Mouse (Mus musculus): ENCODE results near the gene Auts2. TPM values are rescaled to one million over a fixed set of nuclear protein-coding genes. Genes with fewer than 3 reads are reported as not detected.

Gene Auts2
- total and polyA plus RNA-seq, 2 experiments from 2014 or later = 35.2 to 57.5 TPM

DNA sequence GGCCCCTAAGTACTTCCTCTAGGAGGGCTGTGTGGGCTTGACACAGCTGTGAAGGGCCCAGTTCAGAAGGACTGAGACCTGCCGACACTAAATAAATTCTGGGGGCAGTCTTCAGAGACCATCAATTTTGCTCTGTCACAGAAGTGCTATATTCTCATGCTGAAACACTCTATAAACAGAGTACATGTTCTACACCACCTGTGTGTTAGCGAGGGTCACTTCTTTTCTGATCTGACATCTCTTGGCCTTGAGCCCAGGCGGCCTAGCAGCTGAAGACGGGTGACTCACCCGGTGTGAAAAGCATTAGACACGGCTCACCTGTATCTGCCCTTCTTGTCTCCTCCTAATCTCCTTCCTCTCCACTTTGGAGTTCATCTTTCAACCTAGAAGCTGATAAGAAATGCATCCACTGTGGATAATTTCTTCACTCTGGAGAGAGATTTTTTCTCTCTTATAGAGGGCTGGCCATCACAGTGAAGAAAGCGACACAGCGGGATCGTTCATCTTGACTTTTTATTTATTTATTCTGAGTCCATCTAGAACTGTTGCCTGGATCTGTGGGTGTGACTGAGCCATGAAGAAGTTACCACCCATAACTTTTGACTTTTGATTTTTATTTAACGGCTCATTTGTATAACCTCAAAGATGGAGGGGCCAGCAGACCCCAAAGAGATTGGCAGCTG, 469.3 kb downstream of the Auts2 start:
- Histone ChIP-seq H3K4me3 (ENCODE audit: low read depth, low read length) (no peak overlapping the region), H3K9ac (replicated peaks; ENCODE audit: low read length, poor library complexity, severe bottlenecking) (no peak overlapping the region), H3K4me1 (ENCODE audit: insufficient read depth, low read length) (peaks cover 10% of the 10 kb centered on the region; the same call in 1 of the 2 replicates), H3K4me2 (ENCODE audit: low read depth, low read length, poor library complexity, severe bottlenecking) (peak overlapping the region; percentile 29), H3K9me3 (ENCODE audit: low read length) (no peaks in the 10 kb centered on the region), H3K27ac (ENCODE audit: low read depth, low read length) (0 out of 2 replicates have a peak overlapping the region, but pooled peaks have one; percentile 38), H3K27me3 (ENCODE audit: insufficient read depth, low read length) (no peaks in the 10 kb centered on the region), H3K36me3 (ENCODE audit: insufficient read depth, low read length) (no peaks in the 10 kb centered on the region)
- WGBS = 18% methylated on average over 10 of the region's 10 CpGs
- no peak for TF ChIP-seq CTCF (IDR thresholded peaks at IDR 0.05)
- DNase-seq (ENCODE audit: low spot score) (peak; percentile 60), ATAC-seq (ENCODE audit: low FRiP score) (no peak)

DNA sequence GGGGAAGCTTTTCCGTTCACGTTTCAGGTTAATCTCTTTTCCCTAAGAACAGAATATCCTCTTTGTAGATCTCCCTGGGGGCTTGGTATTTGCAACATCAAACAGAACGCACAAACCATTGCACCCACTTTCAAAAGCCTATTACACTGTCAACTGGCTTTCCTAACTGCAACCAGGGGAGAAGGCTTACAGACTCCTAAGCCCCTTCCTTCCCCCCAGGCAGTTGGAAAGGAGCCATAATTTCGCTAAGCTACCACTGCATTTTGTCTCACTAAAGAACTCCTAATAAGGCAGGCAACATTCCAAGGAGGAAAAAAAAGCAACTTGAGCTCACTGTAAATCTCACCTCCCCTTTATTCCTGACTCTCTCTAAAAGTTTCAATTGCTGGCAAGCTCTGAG, 470.8 kb downstream of the Auts2 start:
- no peaks in the 10 kb centered on the region for H3K27me3 ChIP-seq (ENCODE audit: insufficient read depth, low read length)
- no peak for TF ChIP-seq CTCF (IDR thresholded peaks at IDR 0.05)
- WGBS = 19% methylated on average over 4 of the region's 4 CpGs
- ATAC-seq (ENCODE audit: low FRiP score) = no peak
- H3K36me3 ChIP-seq (ENCODE audit: insufficient read depth, low read length) = no peaks in the 10 kb centered on the region
- peak; percentile 38 for DNase-seq (ENCODE audit: low spot score)
- H3K4me3 ChIP-seq (ENCODE audit: low read depth, low read length) = no peak overlapping the region
- no peaks in the 10 kb centered on the region for H3K9me3 ChIP-seq (ENCODE audit: low read length)
- peaks cover 10% of the 10 kb centered on the region; the same call in 1 of the 2 replicates for H3K4me1 ChIP-seq (ENCODE audit: insufficient read depth, low read length)
- no peak overlapping the region for H3K9ac ChIP-seq (replicated peaks; ENCODE audit: low read length, poor library complexity, severe bottlenecking)
- H3K27ac ChIP-seq (ENCODE audit: low read depth, low read length) = no peak overlapping the region
- no peak overlapping the region for H3K4me2 ChIP-seq (ENCODE audit: low read depth, low read length, poor library complexity, severe bottlenecking)

DNA sequence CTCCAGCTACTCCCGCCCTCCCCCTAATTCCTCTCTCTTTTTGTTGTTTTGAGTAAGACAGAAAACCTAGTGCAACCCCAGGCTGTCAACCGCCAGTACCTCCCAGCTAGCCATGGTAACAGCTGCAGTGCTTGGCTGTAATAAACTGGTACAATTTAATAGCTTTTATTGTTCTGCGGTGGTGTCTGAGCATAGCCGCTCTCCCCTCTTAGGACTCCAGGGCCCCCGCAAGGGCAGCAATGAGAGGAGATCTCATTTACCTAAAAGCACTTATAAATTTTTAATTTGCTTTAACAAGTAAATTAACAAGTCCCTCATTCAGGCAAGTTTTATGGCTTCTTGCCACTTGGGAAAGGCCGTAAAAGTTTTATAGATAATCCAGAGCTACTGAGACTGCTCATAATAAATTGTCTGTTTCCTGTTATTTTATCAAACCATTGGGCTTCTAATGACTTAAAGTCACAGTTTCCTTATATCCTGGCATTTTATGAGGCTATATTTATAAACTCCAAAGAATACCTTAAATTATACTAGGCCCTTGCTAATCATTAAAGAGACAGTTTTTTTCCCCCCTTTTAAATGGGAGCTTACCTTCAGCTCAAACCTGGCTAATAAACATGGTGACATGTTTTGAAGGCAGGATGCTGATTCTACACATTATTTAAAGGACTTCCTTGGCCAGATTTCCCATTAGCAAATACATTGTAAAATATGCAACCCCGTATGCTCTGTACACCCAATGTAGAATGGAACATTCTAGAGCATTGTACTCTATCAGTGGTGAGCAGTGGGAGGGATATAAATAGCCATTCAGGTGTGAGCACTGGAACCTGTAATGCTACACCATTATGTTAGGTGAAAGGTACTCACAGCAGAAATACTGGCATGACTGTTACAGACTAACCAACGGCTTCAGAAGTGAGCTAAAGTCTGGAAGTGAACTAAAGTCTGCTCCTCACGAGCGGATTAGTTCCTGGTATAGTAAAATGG, 475.1 kb downstream of the Auts2 start:
- 68% methylated on average over 10 of the region's 10 CpGs for WGBS
- H3K4me3 ChIP-seq (ENCODE audit: low read depth, low read length) = no peak overlapping the region
- no peaks in the 10 kb centered on the region for H3K9me3 ChIP-seq (ENCODE audit: low read length)
- H3K4me2 ChIP-seq (ENCODE audit: low read depth, low read length, poor library complexity, severe bottlenecking) = no peak overlapping the region
- no peaks in the 10 kb centered on the region for H3K27me3 ChIP-seq (ENCODE audit: insufficient read depth, low read length)
- peaks cover under 1% of the 10 kb centered on the region; the same call in 1 of the 2 replicates for H3K4me1 ChIP-seq (ENCODE audit: insufficient read depth, low read length)
- no peak for ATAC-seq (ENCODE audit: low FRiP score)
- no peaks in the 10 kb centered on the region for H3K36me3 ChIP-seq (ENCODE audit: insufficient read depth, low read length)
- peak; percentile 34 for DNase-seq (ENCODE audit: low spot score)
- TF ChIP-seq CTCF (IDR thresholded peaks at IDR 0.05) = no peak
- H3K9ac ChIP-seq (replicated peaks; ENCODE audit: low read length, poor library complexity, severe bottlenecking) = no peak overlapping the region
- H3K27ac ChIP-seq (ENCODE audit: low read depth, low read length) = no peak overlapping the region

DNA sequence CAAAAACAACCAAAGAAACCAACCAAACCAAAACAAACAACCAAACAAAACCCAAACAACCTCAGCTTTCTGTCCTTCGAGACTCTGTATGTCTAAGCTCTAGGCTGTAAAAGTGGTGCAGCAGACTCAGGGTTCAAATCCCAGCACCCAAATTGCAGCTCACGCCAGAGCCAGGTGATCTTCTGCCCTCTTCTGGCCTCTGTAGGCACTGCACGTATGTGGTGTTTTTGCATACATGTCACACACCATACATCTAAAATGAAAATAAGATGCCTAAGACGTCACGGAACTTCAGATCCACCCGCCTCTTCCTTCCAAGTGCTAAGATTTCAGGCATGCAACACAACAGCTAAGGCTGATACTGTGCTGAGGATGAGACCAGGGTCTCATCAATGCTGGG, 483.0 kb downstream of the Auts2 start:
- ATAC-seq (ENCODE audit: low FRiP score) = no peak
- 93% methylated on average over 6 of the region's 6 CpGs for WGBS
- peak; percentile 50 for TF ChIP-seq CTCF (IDR thresholded peaks at IDR 0.05)

DNA sequence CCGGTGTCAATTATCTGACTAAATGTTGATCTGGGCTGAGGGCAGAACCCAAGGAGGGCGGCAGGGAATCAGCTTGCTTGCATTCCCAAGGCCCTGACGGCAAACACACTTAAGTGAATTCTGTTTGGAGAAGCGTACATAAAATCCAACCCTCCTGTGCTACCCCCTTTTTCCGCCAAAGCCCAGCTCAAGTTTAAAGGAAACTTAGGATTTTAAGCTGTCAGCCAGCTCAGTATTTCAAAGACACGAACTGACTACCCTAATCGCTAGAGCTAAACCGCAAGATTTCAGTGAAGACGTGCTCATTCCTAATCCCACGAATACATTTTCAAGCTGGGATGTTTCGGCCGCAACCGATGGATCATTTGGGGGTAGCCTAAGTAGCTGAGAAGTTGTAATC, 490.5 kb downstream of the Auts2 start:
- no peak for ATAC-seq (ENCODE audit: low FRiP score)
- DNase-seq (ENCODE audit: low spot score) = no peak
- H3K9ac ChIP-seq (replicated peaks; ENCODE audit: low read length, poor library complexity, severe bottlenecking) = no peak overlapping the region
- H3K9me3 ChIP-seq (ENCODE audit: low read length) = no peaks in the 10 kb centered on the region
- H3K36me3 ChIP-seq (ENCODE audit: insufficient read depth, low read length) = no peaks in the 10 kb centered on the region
- no peak overlapping the region for H3K4me2 ChIP-seq (ENCODE audit: low read depth, low read length, poor library complexity, severe bottlenecking)
- TF ChIP-seq CTCF (IDR thresholded peaks at IDR 0.05) = no peak
- no peaks in the 10 kb centered on the region for H3K4me1 ChIP-seq (ENCODE audit: insufficient read depth, low read length)
- no peak overlapping the region for H3K27ac ChIP-seq (ENCODE audit: low read depth, low read length)
- 53% methylated on average over 13 of the region's 13 CpGs for WGBS
- no peaks in the 10 kb centered on the region for H3K27me3 ChIP-seq (ENCODE audit: insufficient read depth, low read length)
- no peak overlapping the region for H3K4me3 ChIP-seq (ENCODE audit: low read depth, low read length)

More for the DNA sequence above, 483.0 kb downstream of the Auts2 start:
- no peaks in the 10 kb centered on the region for H3K27me3 ChIP-seq (ENCODE audit: insufficient read depth, low read length)
- no peak overlapping the region for H3K9ac ChIP-seq (replicated peaks; ENCODE audit: low read length, poor library complexity, severe bottlenecking)
- no peak overlapping the region for H3K27ac ChIP-seq (ENCODE audit: low read depth, low read length)
- H3K4me2 ChIP-seq (ENCODE audit: low read depth, low read length, poor library complexity, severe bottlenecking) = no peak overlapping the region
- H3K36me3 ChIP-seq (ENCODE audit: insufficient read depth, low read length) = no peaks in the 10 kb centered on the region
- no peak for DNase-seq (ENCODE audit: low spot score)
- no peak overlapping the region for H3K4me3 ChIP-seq (ENCODE audit: low read depth, low read length)
- H3K9me3 ChIP-seq (ENCODE audit: low read length) = no peaks in the 10 kb centered on the region
- H3K4me1 ChIP-seq (ENCODE audit: insufficient read depth, low read length) = no peaks in the 10 kb centered on the region

DNA sequence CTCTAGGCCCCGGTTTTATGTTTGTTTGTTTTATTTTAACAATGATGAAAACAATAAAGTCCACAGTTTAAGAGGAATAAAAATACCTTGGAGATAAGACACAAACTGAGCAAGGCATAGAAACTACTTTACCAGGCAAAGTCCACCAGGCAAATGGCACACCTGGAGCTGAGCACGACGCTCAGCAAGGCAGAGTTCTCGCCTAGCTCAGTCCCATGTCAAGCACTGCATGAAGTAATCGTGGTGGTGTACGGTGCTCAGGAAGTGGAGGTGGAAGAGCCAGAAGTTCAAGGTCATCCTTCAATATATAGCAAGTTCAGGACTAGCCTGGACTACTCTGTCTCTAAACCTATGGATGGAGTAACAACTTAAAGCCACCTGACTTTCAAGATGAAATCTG, 503.6 kb downstream of the Auts2 start:
- DNase-seq (ENCODE audit: low spot score) (no peak), ATAC-seq (ENCODE audit: low FRiP score) (no peak)
- no peaks in the 10 kb centered on the region for H3K36me3 ChIP-seq (ENCODE audit: insufficient read depth, low read length)
- H3K9me3 ChIP-seq (ENCODE audit: low read length) = no peaks in the 10 kb centered on the region
- H3K4me3 ChIP-seq (ENCODE audit: low read depth, low read length) = no peak overlapping the region
- H3K9ac ChIP-seq (replicated peaks; ENCODE audit: low read length, poor library complexity, severe bottlenecking) = no peak overlapping the region
- H3K27ac ChIP-seq (ENCODE audit: low read depth, low read length) = no peak overlapping the region
- H3K4me1 ChIP-seq (ENCODE audit: insufficient read depth, low read length) = no peaks in the 10 kb centered on the region
- H3K27me3 ChIP-seq (ENCODE audit: insufficient read depth, low read length) = no peaks in the 10 kb centered on the region
- no peak for TF ChIP-seq CTCF (IDR thresholded peaks at IDR 0.05)
- H3K4me2 ChIP-seq (ENCODE audit: low read depth, low read length, poor library complexity, severe bottlenecking) = no peak overlapping the region
- 92% methylated on average over 6 of the region's 6 CpGs for WGBS

All from midbrain, postnatal 0 days (tissue).